Mouse (Mus musculus): ENCODE data around the gene Sh2d7.

DNA sequence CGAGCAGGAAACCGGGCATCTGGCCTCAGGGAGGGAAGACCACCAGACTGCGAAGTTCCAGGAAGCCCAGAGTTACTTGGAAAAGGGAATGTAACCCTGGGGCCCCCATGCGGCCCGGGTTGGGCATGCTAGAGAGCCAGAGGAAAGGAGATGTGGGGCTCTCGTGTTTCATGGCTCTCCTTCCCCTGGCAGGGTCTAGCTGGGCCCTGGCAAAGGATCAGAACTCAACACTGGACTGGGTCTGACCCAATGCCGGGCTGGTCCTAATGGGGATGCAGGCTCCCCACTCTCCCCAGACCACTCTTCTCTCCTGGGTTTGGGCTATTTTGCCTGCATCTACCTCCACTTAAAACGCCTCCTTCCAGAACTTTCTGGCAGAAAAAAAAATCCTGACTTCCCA is 19.9 kb downstream of the Sh2d7 start:
- no peak for TF ChIP-seq POLR2A (IDR thresholded peaks at IDR 0.05; ENCODE audit: insufficient read depth, low read length)
- no peak for TF ChIP-seq EP300 (IDR thresholded peaks at IDR 0.05; ENCODE audit: insufficient read depth, low read depth, low read length)
- TF ChIP-seq CTCF (IDR thresholded peaks at IDR 0.05; ENCODE audit: low read depth, low read length): no peak
